Mouse (Mus musculus): ENCODE results near the gene Oosp1.

DNA sequence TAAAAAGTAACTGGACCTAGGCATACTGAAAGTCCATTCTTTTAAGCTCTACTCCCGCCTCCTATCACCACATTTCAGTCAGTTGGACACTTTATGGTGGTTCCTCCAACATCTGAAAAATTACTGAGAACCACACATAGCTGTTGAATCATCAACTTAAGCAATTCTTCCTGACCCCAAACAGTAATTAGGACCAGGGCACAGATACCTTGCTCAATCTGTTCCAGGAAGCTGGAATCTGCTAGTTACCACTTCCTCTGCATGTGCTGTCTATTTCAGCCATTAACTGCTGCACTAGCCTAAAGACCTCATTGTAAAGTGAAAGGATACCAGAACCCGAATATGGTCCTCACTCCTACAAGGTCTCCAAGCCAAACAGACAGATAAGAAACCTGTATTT is 31.8 kb downstream of the Oosp1 start:
- TF ChIP-seq CTCF (IDR thresholded peaks at IDR 0.05; ENCODE audit: borderline replicate concordance, extremely low read depth, insufficient read depth, insufficient read length) = no peak
- TF ChIP-seq POLR2A (IDR thresholded peaks at IDR 0.05; ENCODE audit: borderline replicate concordance, extremely low read depth, insufficient read depth, insufficient read length, poor library complexity, severe bottlenecking) = no peak

Measured in brain, embryonic 14.5 days (tissue).